In genomic region chr4:108832916-108833827, GRCm38 (mm10) we compare ENCODE assay signal across 8 mouse cellular contexts. TPM values are rescaled to one million over a fixed set of nuclear protein-coding genes. Genes with fewer than 3 reads are reported as not detected.
DNase-seq lines count a peak whose midpoint lies in the region; ATAC-seq lines count a peak whose summit lies in the region.

TSS of gene Btf3l4 (minus strand) at chr4:108833614.

- no peaks in the 10 kb centered on the region for H3K9me3 ChIP-seq in hindbrain, embryonic 16.5 days (ENCODE audit: control insufficient read depth, low read length)

- peak within 1 kb of the TSS; percentile 99 for H3K27ac ChIP-seq in hindbrain, embryonic 16.5 days (ENCODE audit: low read depth, low read length)
- H3K27ac ChIP-seq in macrophage: peak within 1 kb of the TSS; percentile 83

- peak within 1 kb of the TSS; percentile 99 for H3K9ac ChIP-seq in hindbrain, embryonic 16.5 days (ENCODE audit: low read depth, low read length)

- peaks cover 25% of the 10 kb centered on the region for H3K4me1 ChIP-seq in hindbrain, embryonic 16.5 days (ENCODE audit: control insufficient read depth, insufficient read depth, low read depth, low read length)

- under 1% methylated on average over 64 of the region's 73 CpGs for WGBS in hindbrain, embryonic 16.5 days
- WGBS in macrophage (ENCODE audit: missing documents): under 1% methylated on average over 69 of the region's 73 CpGs

- peak; percentile 94 for ATAC-seq in hindbrain, embryonic 16.5 days

- no peaks in the 10 kb centered on the region; the same call in 1 of the 2 replicates for H3K36me3 ChIP-seq in hindbrain, embryonic 16.5 days (ENCODE audit: control insufficient read depth, insufficient read depth, low read length)
- H3K36me3 ChIP-seq in macrophage (ENCODE audit: inconsistent target): no peaks in the 10 kb centered on the region

- peak within 1 kb of the TSS; percentile 87 for H3K4me2 ChIP-seq in hindbrain, embryonic 16.5 days (ENCODE audit: low read length)

- H3K79me2 ChIP-seq in macrophage (ENCODE audit: inconsistent target): peaks cover 63% of the 10 kb centered on the region

- peak; percentile 92 for DNase-seq in T-cell, adult 2 months (ENCODE audit: low spot score)
- peak; percentile 85 to 91 for DNase-seq in cerebellum, postnatal 36 days
- peak; percentile 89 for DNase-seq in gastrocnemius, adult 18-20 months (ENCODE audit: low spot score)
- peak; percentile 87 to 92 for DNase-seq in left cerebral cortex, adult 18-20 months (ENCODE audit: low spot score in 2 of 2)
- DNase-seq in right cerebral cortex, adult 18-20 months: peak; percentile 94
- peak; percentile 58 for DNase-seq in urinary bladder, postnatal 10 days (ENCODE audit: low spot score)

- H3K4me3 ChIP-seq in hindbrain, embryonic 16.5 days (ENCODE audit: low read length): peak within 1 kb of the TSS; percentile 91
- peak within 1 kb of the TSS; percentile 82 for H3K4me3 ChIP-seq in macrophage (ENCODE audit: inconsistent target)

- H3K27me3 ChIP-seq in hindbrain, embryonic 16.5 days (replicated peaks; ENCODE audit: control insufficient read depth, insufficient read depth, low read length): no peaks in the 10 kb centered on the region

RNA-seq across cellular contexts. Expression of gene Btf3l4, which starts in this region (rescaled TPM):
- total RNA-seq in gastrocnemius, adult 18-20 months (2021): 10 to 100 TPM; 39.5 to 44.5 TPM
- 129 and 147 TPM in 2 replicates for polyA plus RNA-seq in hindbrain, embryonic 16.5 days (2015; fragmentation: Nextera tagmentation; extraction: Ambion mirVana)
- total RNA-seq in left cerebral cortex, adult 18-20 months (2021): 10 to 100 TPM; 85.6 to 91.5 TPM
- 10 to 100 TPM in 24 of 26 experiments, 1 to 10 TPM in 2; 8.2 to 44.3 (median 24.2) TPM for total RNA-seq in macrophage (2018; cell fraction: chromatin; rRNA removed)
- total RNA-seq in macrophage (2018; cell fraction: cytosol; rRNA removed): 10 to 100 TPM; 19.3 to 46.7 (median 26.1) TPM
- 10 to 100 TPM in 24 of 26 experiments, 1 to 10 TPM in 2; 8.8 to 48.6 (median 19.3) TPM for total RNA-seq in macrophage (2018; cell fraction: nucleus; rRNA removed)
- polyA plus RNA-seq in macrophage (2018): 34.5 to 70.6 TPM (median 61.1 TPM) in 3 replicates

Comparison
In these comparisons a context has a peak if more than half of its experiments do, and no peak if none do; other contexts are left out.
1. Peak in every context shown above with its lines: DNase-seq, ATAC-seq, H3K4me3 ChIP-seq and H3K27ac ChIP-seq.